In genomic region chr4:33992687-33993086, GRCm38 (mm10) we compare ENCODE assay signal across 26 mouse cellular contexts. TPM values are rescaled to one million over a fixed set of nuclear protein-coding genes. Genes with fewer than 3 reads are reported as not detected.
DNase-seq lines count a peak whose midpoint lies in the region; ATAC-seq and TF ChIP-seq lines count a peak whose summit lies in the region.
"Had no signal": no experiment of that assay in that cellular context is flagged by ENCODE, and none has a peak within 500 bp of the region (broad histone marks: within the 10 kb centered on the region; RNA-seq: fewer than 3 reads in every experiment).

No protein-coding gene starts in this region.

- no peak for ATAC-seq in hindbrain, postnatal 0 days
- no peak for ATAC-seq in hindbrain, embryonic 11.5 days (ENCODE audit: low FRiP score)
- ATAC-seq in forebrain, postnatal 0 days, result peak; percentile 71
- ATAC-seq in liver, embryonic 12.5 days, result no peak
- ATAC-seq: intestine, postnatal 0 days had no signal

- H3K27ac ChIP-seq in hindbrain, postnatal 0 days, result no peak overlapping the region
- H3K27ac ChIP-seq in hindbrain, embryonic 11.5 days (ENCODE audit: low read depth, low read length), result no peak overlapping the region
- no peak overlapping the region for H3K27ac ChIP-seq in forebrain, postnatal 0 days (ENCODE audit: low read depth, low read length)
- H3K27ac ChIP-seq in liver, embryonic 12.5 days, result no peak overlapping the region
- H3K27ac ChIP-seq: embryonic facial prominence, embryonic 15.5 days; heart, embryonic 13.5 days; hindbrain, embryonic 15.5 days; kidney, embryonic 15.5 days; neural tube, embryonic 12.5 days; stomach, postnatal 0 days had no signal

- H3K4me1 ChIP-seq in hindbrain, postnatal 0 days (ENCODE audit: insufficient read depth, low read length), result no peaks in the 10 kb centered on the region
- H3K4me1 ChIP-seq in hindbrain, embryonic 11.5 days (replicated peaks; ENCODE audit: control insufficient read depth, insufficient read depth, low read length), result no peaks in the 10 kb centered on the region
- H3K4me1 ChIP-seq in forebrain, postnatal 0 days (ENCODE audit: insufficient read depth), result no peaks in the 10 kb centered on the region
- no peaks in the 10 kb centered on the region for H3K4me1 ChIP-seq in liver, embryonic 12.5 days
- H3K4me1 ChIP-seq: embryonic facial prominence, embryonic 15.5 days; heart, embryonic 13.5 days; kidney, embryonic 15.5 days; neural tube, embryonic 12.5 days had no signal

- no peak for TF ChIP-seq CTCF in hindbrain, postnatal 0 days (IDR thresholded peaks at IDR 0.05; ENCODE audit: low read depth)
- no peak for TF ChIP-seq CTCF in brain, embryonic 14.5 days (IDR thresholded peaks at IDR 0.05; ENCODE audit: borderline replicate concordance, extremely low read depth, insufficient read depth, insufficient read length)
- no peak for TF ChIP-seq CTCF in forebrain, postnatal 0 days (IDR thresholded peaks at IDR 0.05; ENCODE audit: low read depth)

- DNase-seq in hindbrain, postnatal 0 days (ENCODE audit: low spot score), result peak; percentile 4
- no peak for DNase-seq in hindbrain, embryonic 11.5 days (ENCODE audit: low spot score)
- peak; percentile 25 for DNase-seq in T-cell, adult 2 months (ENCODE audit: low spot score)
- DNase-seq in brain, embryonic 14.5 days (ENCODE audit: low read depth), result peak; percentile 34
- peak; percentile 21 for DNase-seq in forebrain, postnatal 0 days
- DNase-seq in heart, adult 18-20 months, result no peak
- DNase-seq: adrenal gland, postnatal 14 days; cerebellum, adult 18-20 months; cerebellum, postnatal 25 days; lung, adult 2 months; right cerebral cortex, postnatal 4 days had no signal

- H3K9ac ChIP-seq in hindbrain, postnatal 0 days (replicated peaks; ENCODE audit: low read length), result no peak overlapping the region
- H3K9ac ChIP-seq in hindbrain, embryonic 11.5 days (ENCODE audit: low read depth, low read length), result no peak overlapping the region
- H3K9ac ChIP-seq in forebrain, postnatal 0 days, result no peak overlapping the region
- H3K9ac ChIP-seq in liver, embryonic 12.5 days, result no peak overlapping the region
- H3K9ac ChIP-seq: embryonic facial prominence, embryonic 15.5 days; heart, embryonic 13.5 days; hindbrain, embryonic 15.5 days; kidney, embryonic 15.5 days; neural tube, embryonic 12.5 days had no signal

- no peak for TF ChIP-seq POLR2A in brain, embryonic 14.5 days (IDR thresholded peaks at IDR 0.05; ENCODE audit: borderline replicate concordance, extremely low read depth, insufficient read depth, insufficient read length, poor library complexity, severe bottlenecking)

- 33% methylated on average over 3 of the region's 3 CpGs for WGBS in hindbrain, postnatal 0 days
- 79% methylated on average over 2 of the region's 3 CpGs for WGBS in hindbrain, embryonic 11.5 days
- 37% methylated on average over 3 of the region's 3 CpGs for WGBS in forebrain, postnatal 0 days
- WGBS in liver, embryonic 12.5 days (ENCODE audit: insufficient replicate concordance), result 57% methylated on average over 2 of the region's 3 CpGs

- H3K4me3 ChIP-seq in hindbrain, postnatal 0 days (ENCODE audit: low read length), result no peak overlapping the region
- H3K4me3 ChIP-seq in hindbrain, embryonic 11.5 days (ENCODE audit: low read depth, low read length), result no peak overlapping the region
- no peak overlapping the region for H3K4me3 ChIP-seq in forebrain, postnatal 0 days (ENCODE audit: low read depth, low read length)
- no peak overlapping the region for H3K4me3 ChIP-seq in liver, embryonic 12.5 days
- H3K4me3 ChIP-seq: embryonic facial prominence, embryonic 15.5 days; heart, embryonic 13.5 days; hindbrain, embryonic 15.5 days; kidney, embryonic 15.5 days; neural tube, embryonic 12.5 days had no signal

- H3K9me3 ChIP-seq in hindbrain, postnatal 0 days (ENCODE audit: low read length), result no peaks in the 10 kb centered on the region
- no peaks in the 10 kb centered on the region for H3K9me3 ChIP-seq in hindbrain, embryonic 11.5 days (ENCODE audit: control insufficient read depth, low read length)
- H3K9me3 ChIP-seq in forebrain, postnatal 0 days (ENCODE audit: low read length), result no peaks in the 10 kb centered on the region
- H3K9me3 ChIP-seq in liver, embryonic 12.5 days (replicated peaks), result no peaks in the 10 kb centered on the region
- H3K9me3 ChIP-seq: embryonic facial prominence, embryonic 15.5 days; G1E; heart, embryonic 13.5 days; hindbrain, embryonic 15.5 days; kidney, embryonic 15.5 days; neural tube, embryonic 12.5 days had no signal

- H3K36me3 ChIP-seq in hindbrain, postnatal 0 days (ENCODE audit: insufficient read depth, low read length), result no peaks in the 10 kb centered on the region
- H3K36me3 ChIP-seq in hindbrain, embryonic 11.5 days (ENCODE audit: control insufficient read depth, insufficient read depth, low read length), result no peaks in the 10 kb centered on the region
- no peaks in the 10 kb centered on the region for H3K36me3 ChIP-seq in forebrain, postnatal 0 days (ENCODE audit: insufficient read depth)
- H3K36me3 ChIP-seq in liver, embryonic 12.5 days, result no peaks in the 10 kb centered on the region
- H3K36me3 ChIP-seq: embryonic facial prominence, embryonic 15.5 days; G1E; heart, embryonic 13.5 days; hindbrain, embryonic 15.5 days; kidney, embryonic 15.5 days; neural tube, embryonic 12.5 days had no signal

- no peaks in the 10 kb centered on the region for H3K27me3 ChIP-seq in hindbrain, postnatal 0 days (ENCODE audit: insufficient read depth, low read length)
- no peaks in the 10 kb centered on the region for H3K27me3 ChIP-seq in hindbrain, embryonic 11.5 days (ENCODE audit: control insufficient read depth, insufficient read depth, low read length)
- H3K27me3 ChIP-seq in forebrain, postnatal 0 days (ENCODE audit: insufficient read depth, low read length), result no peaks in the 10 kb centered on the region
- H3K27me3 ChIP-seq in liver, embryonic 12.5 days (replicated peaks), result no peaks in the 10 kb centered on the region
- H3K27me3 ChIP-seq: embryonic facial prominence, embryonic 15.5 days; heart, embryonic 13.5 days; hindbrain, embryonic 15.5 days; kidney, embryonic 15.5 days; neural tube, embryonic 12.5 days had no signal

- H3K4me2 ChIP-seq in hindbrain, postnatal 0 days (ENCODE audit: low read depth, low read length), result no peak overlapping the region
- no peak overlapping the region for H3K4me2 ChIP-seq in hindbrain, embryonic 11.5 days (replicated peaks; ENCODE audit: low read depth, low read length)
- H3K4me2 ChIP-seq in forebrain, postnatal 0 days (ENCODE audit: low read depth), result no peak overlapping the region
- H3K4me2 ChIP-seq in liver, embryonic 12.5 days, result no peak overlapping the region
- H3K4me2 ChIP-seq: embryonic facial prominence, embryonic 15.5 days; heart, embryonic 13.5 days; hindbrain, embryonic 15.5 days; kidney, embryonic 15.5 days; liver, embryonic 11.5 days; neural tube, embryonic 12.5 days had no signal

RNA-seq across cellular contexts. Expression of gene Spaca1, which starts 57.3 kb away (rescaled TPM):
- 0.22 and 0.42 TPM in 2 replicates for total RNA-seq in hindbrain, postnatal 0 days (2014; rRNA removed)
- polyA plus RNA-seq in hindbrain, postnatal 0 days (2015; fragmentation: Nextera tagmentation; extraction: Ambion mirVana), result 1.4 TPM in 2 replicates
- polyA plus RNA-seq in hindbrain, embryonic 11.5 days (2014; fragmentation: Nextera tagmentation; extraction: Ambion mirVana), result 1.9 and 3.1 TPM in 2 replicates
- 0.77 and 1.1 TPM in 2 replicates for polyA plus RNA-seq in brain, embryonic 14.5 days (2012; rRNA removed)
- total RNA-seq in forebrain, postnatal 0 days (2014; rRNA removed), result 0.23 TPM in 1 of 2 replicates, not detected in the other
- polyA plus RNA-seq in forebrain, postnatal 0 days (2015; fragmentation: Nextera tagmentation; extraction: Ambion mirVana), result 0.54 and 0.96 TPM in 2 replicates
- 0.26 and 0.36 TPM in 2 replicates for polyA plus RNA-seq in liver, embryonic 12.5 days (2016; fragmentation: Nextera tagmentation; extraction: Ambion mirVana)
- total RNA-seq in heart, adult 18-20 months (2021), result not detected
- total RNA-seq: G1E; gastrocnemius, adult 8-10 months; heart, postnatal 25 days; layer of hippocampus, postnatal 14 days; monocyte, adult 5-6 weeks had no signal
- polyA plus RNA-seq: G1E; large intestine, adult 2 months had no signal

Comparison
In these comparisons a context has a peak if more than half of its experiments do, and no peak if none do; other contexts are left out.
1. DNase-seq: peak in hindbrain, postnatal 0 days (single experiment), T-cell, adult 2 months (single experiment), brain, embryonic 14.5 days (single experiment) and forebrain, postnatal 0 days (single experiment); none in hindbrain, embryonic 11.5 days (single experiment) and heart, adult 18-20 months (0 of 2).